Mouse (Mus musculus) G1E (cell line): ENCODE data around the gene Tubal3.

Source experiments
- CTCF ChIP-seq: IDR thresholded peaks from 2 replicates; pipeline ENCODE4 v1.5.1; 2012; ENCODE audit warnings: low read depth, low read length, inconsistent platforms, mixed read lengths
- GATA1 ChIP-seq: IDR thresholded peaks from 2 replicates; pipeline ENCODE4 v1.6.1; 2012; ENCODE audit warnings: borderline replicate concordance, low read length, inconsistent platforms, mixed read lengths
- GATA2 ChIP-seq: IDR thresholded peaks from 2 replicates; pipeline ENCODE4 v1.6.1; 2012; ENCODE audit warnings: low read depth, low read length, inconsistent platforms, borderline replicate concordance
- POLR2AphosphoS5 ChIP-seq: IDR thresholded peaks from 2 replicates; pipeline ENCODE4 v1.6.1; 2012; ENCODE audit warnings: low read depth, low read length, inconsistent platforms; ENCODE audit not compliant: insufficient replicate concordance
- TAL1 ChIP-seq: conservative IDR thresholded peaks from 2 replicates; pipeline ENCODE4 v1.6.1; 2012; ENCODE audit warnings: low read depth, low read length, inconsistent platforms, mixed read lengths

DNA sequence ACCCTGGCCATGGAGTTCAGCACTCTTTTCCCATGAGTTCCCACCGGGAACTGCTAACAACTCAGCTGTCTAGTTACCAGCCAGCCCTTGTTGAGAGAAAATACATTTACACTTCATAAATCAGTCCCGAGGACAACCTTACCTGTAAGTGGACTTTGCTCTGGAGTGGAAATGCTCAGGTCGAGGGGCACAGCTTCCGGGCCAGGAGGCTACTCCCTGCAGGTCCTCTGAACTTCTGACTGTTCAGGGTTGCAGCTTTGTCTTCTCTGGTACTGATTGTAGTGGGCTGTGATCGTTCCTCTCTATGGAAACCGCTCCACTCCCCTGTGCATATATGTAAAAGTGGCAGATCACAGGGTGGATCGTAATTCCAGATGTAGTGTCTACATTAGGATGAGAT is 26.6 kb downstream of the Tubal3 start:
- no peak for TF ChIP-seq CTCF
- TF ChIP-seq GATA1 = no peak
- TF ChIP-seq TAL1 = no peak
- no peak for TF ChIP-seq GATA2
- TF ChIP-seq POLR2AphosphoS5 = no peak
